Mouse (Mus musculus): Measurements from ENCODE around the gene Zfp771. TPM values are rescaled to one million over a fixed set of nuclear protein-coding genes. Genes with fewer than 3 reads are reported as not detected.

Gene Zfp771
- polyA plus RNA-seq, 1 experiment from 2014 or later = 15.0 TPM

DNA sequence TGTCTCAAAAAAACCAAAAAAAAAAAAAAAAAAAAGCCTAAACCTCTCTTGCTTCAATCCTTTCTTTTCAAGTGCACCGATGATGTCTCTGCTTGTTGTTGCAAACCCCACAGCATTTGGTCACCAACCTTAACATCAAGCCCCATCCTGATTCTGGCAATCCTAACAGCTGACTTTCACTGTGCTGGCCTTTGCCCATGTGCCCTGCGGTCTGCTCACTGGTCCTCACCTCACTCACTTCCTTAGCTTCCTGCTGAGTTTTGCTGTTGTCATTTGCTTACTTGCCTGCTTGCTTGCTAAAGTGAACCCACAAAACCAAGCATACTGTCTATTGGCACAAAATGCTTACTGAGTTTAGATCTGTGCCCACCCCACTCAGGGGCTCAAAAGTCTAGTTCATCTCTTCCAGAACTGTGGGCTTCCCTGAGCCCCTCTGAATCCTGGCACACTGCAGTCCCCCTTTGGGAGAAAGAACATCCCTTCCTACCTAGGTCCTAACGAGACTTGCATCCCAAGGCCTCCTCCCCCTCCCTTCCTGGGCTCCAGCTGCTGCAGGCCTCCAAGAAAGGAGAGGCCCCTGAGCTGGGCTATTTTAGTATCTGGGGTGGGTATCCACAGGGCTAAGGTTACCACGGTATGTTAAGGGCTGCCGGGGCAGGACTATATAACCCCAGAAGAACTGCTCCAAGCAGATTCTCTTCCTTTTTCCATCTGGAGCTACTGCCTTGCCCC, 32.9 kb upstream of the Zfp771 start:
- peak overlapping the region; percentile 41; the same call in 1 of the 2 replicates for H3K27ac ChIP-seq (replicated peaks)
- H3K4me1 ChIP-seq (replicated peaks) = peaks cover 70% of the 10 kb centered on the region
- no peak overlapping the region for H3K4me2 ChIP-seq
- H3K9me3 ChIP-seq (replicated peaks) = no peaks in the 10 kb centered on the region
- no peak overlapping the region for H3K4me3 ChIP-seq (replicated peaks)
- no peaks in the 10 kb centered on the region for H3K27me3 ChIP-seq
- WGBS (ENCODE audit: insufficient replicate concordance) = 62% methylated on average over 5 of the region's 5 CpGs
- ATAC-seq (ENCODE audit: insufficient read depth) = no peak
- no peaks in the 10 kb centered on the region for H3K36me3 ChIP-seq (replicated peaks)
- 0 out of 2 replicates have a peak overlapping the region, but pooled peaks have one; percentile 3 for H3K9ac ChIP-seq

DNA sequence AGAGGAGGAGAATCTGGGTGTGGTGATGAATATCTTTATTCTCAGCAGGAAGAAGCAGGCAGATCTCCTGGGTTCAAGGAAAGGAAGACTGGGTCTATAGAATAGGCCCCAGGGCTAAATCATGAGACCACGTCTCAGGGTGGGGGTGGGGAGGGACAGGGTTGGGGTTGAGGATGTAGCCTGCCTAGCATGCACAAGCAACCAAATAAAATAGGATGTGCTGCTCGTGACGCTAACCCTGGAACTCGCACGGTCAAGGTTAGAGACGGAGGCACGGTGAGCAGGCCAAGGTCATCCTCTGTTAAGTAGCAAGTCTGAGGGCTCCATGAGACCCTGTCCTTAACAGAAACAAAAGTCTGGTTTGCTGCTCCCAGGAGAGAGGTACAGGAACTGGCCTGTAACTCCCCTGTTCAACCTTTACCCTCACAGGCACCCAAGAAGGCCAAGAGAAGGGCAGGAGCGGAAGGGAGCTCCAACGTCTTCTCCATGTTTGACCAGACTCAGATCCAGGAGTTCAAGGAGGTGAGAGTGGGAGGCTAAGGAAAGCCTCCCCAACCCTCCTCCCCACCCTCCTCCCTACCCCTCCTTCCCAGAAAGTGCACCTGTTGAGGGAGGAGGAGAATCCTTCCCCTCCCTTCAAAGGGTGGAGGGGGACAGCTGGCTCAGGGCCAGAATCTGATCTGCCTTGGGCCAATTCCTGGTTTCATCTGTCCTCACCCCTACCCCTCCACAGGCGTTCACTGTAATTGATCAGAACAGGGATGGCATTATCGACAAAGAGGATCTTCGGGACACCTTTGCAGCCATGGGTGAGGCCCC, 31.4 kb upstream of the Zfp771 start:
- Histone ChIP-seq H3K4me1 (replicated peaks) (peaks cover 72% of the 10 kb centered on the region), H3K27me3 (no peaks in the 10 kb centered on the region), H3K4me2 (no peak overlapping the region), H3K27ac (replicated peaks) (no peak overlapping the region), H3K36me3 (replicated peaks) (no peaks in the 10 kb centered on the region), H3K4me3 (replicated peaks) (no peak overlapping the region), H3K9me3 (replicated peaks) (no peaks in the 10 kb centered on the region), H3K9ac (no peak overlapping the region)
- 81% methylated on average over 12 of the region's 12 CpGs for WGBS (ENCODE audit: insufficient replicate concordance)
- ATAC-seq (ENCODE audit: insufficient read depth) = no peak

DNA sequence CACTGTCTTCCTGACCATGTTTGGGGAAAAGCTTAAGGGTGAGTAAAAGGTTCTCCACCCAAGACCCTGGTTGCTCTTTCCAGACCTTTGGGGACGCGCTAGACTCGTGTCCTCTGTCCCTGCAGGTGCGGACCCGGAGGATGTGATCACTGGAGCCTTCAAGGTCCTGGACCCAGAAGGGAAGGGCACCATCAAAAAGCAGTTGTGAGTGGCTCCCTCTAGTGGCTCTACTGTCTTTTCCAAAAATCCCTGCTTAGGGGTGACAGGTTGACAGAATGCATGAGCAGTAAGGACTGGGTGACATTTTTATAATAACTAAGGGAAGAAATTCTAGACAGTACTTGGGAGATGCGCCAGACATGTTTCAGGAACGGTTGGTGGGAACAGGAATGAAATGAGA, 30.6 kb upstream of the Zfp771 start:
- no peak overlapping the region for H3K4me3 ChIP-seq (replicated peaks)
- H3K36me3 ChIP-seq (replicated peaks) = no peaks in the 10 kb centered on the region
- H3K27me3 ChIP-seq = no peaks in the 10 kb centered on the region
- peaks cover 80% of the 10 kb centered on the region for H3K4me1 ChIP-seq (replicated peaks)
- no peak overlapping the region for H3K4me2 ChIP-seq
- 28% methylated on average over 7 of the region's 7 CpGs for WGBS (ENCODE audit: insufficient replicate concordance)
- no peak overlapping the region for H3K27ac ChIP-seq (replicated peaks)
- no peak overlapping the region for H3K9ac ChIP-seq
- no peak for ATAC-seq (ENCODE audit: insufficient read depth)
- no peaks in the 10 kb centered on the region for H3K9me3 ChIP-seq (replicated peaks)

- H3K36me3 ChIP-seq (replicated peaks) = no peaks in the 10 kb centered on the region
- no peak overlapping the region for H3K27ac ChIP-seq (replicated peaks)
- H3K4me3 ChIP-seq (replicated peaks) = no peak overlapping the region
- no peaks in the 10 kb centered on the region for H3K9me3 ChIP-seq (replicated peaks)
- H3K9ac ChIP-seq = no peak overlapping the region
- H3K27me3 ChIP-seq = no peaks in the 10 kb centered on the region
- ATAC-seq (ENCODE audit: insufficient read depth) = no peak
- H3K4me2 ChIP-seq = no peak overlapping the region
- peaks cover 84% of the 10 kb centered on the region for H3K4me1 ChIP-seq (replicated peaks)
- WGBS (ENCODE audit: insufficient replicate concordance) = 67% methylated on average over 12 of the region's 12 CpGs
These were observed 30.1 kb upstream of the Zfp771 start for GRCm38 (mm10) chr7:127213930-127214329.

DNA sequence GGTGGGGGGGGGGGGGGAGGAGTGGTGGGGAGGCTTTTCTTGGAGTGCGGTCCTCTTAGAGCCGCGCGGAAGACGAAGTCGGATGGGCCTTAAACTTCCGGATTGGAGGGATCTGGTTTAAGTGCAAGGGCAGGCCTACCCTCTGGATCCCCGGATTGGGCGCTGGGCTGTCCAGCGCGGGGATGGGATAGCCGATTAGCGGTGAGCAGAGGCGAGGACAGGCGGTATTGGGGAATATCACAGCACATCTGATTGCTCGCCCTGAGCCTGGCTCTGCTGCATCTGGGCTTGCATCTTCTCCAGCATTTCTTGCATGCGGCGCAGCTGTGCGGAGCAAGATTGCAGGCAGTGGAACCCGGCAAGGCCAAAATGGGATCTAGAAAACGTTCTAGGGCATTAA, 29.6 kb upstream of the Zfp771 start:
- Histone ChIP-seq H3K4me1 (replicated peaks) (peaks cover 84% of the 10 kb centered on the region), H3K4me2 (peak overlapping the region; percentile 60), H3K27me3 (no peaks in the 10 kb centered on the region), H3K36me3 (replicated peaks) (no peaks in the 10 kb centered on the region), H3K9me3 (replicated peaks) (no peaks in the 10 kb centered on the region), H3K27ac (replicated peaks) (no peak overlapping the region; the same call in 1 of the 2 replicates), H3K4me3 (replicated peaks) (no peak overlapping the region), H3K9ac (no peak overlapping the region)
- 73% methylated on average over 21 of the region's 21 CpGs for WGBS (ENCODE audit: insufficient replicate concordance)
- no peak for ATAC-seq (ENCODE audit: insufficient read depth)

- H3K36me3 ChIP-seq (replicated peaks) = no peaks in the 10 kb centered on the region
- H3K27me3 ChIP-seq = no peaks in the 10 kb centered on the region
These were observed 28.8 kb upstream of the Zfp771 start for GRCm38 (mm10) chr7:127214981-127215871.

DNA sequence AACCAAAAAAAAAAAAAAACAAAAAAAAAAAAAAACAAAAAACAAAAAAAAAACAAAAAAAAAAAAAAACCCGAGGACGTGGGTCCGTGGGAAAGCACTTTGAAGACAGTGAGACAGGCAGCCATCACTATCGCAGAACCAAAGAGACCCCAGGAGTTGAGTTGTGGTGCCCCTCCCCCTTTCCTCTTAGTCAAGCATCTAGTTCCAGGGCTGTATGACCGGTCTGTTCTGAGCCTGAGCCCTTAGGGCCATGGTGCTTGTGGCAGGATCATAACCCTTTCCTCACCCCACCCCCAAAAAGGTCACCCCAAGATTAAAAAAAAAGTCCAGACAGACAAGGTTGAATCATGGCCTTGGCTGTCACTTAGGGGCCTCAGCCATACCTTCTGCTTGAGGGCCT, 27.8 kb upstream of the Zfp771 start:
- 73% methylated on average over 5 of the region's 5 CpGs for WGBS (ENCODE audit: insufficient replicate concordance)
- H3K4me2 ChIP-seq = no peak overlapping the region
- no peak overlapping the region for H3K9ac ChIP-seq
- no peak overlapping the region for H3K4me3 ChIP-seq (replicated peaks)
- H3K4me1 ChIP-seq (replicated peaks) = peaks cover 79% of the 10 kb centered on the region
- H3K27me3 ChIP-seq = no peaks in the 10 kb centered on the region
- peak overlapping the region; percentile 86; the same call in 1 of the 2 replicates for H3K27ac ChIP-seq (replicated peaks)
- H3K36me3 ChIP-seq (replicated peaks) = no peaks in the 10 kb centered on the region
- ATAC-seq (ENCODE audit: insufficient read depth) = no peak
- no peaks in the 10 kb centered on the region for H3K9me3 ChIP-seq (replicated peaks)

More at GRCm38 (mm10) chr7:127214981-127215871, 28.8 kb upstream of the Zfp771 start:
- H3K4me3 ChIP-seq (replicated peaks) = peak overlapping the region; percentile 35
- ATAC-seq (ENCODE audit: insufficient read depth) = peak; percentile 38; the same call in 1 of the 2 replicates
- H3K9ac ChIP-seq = 0 out of 2 replicates have a peak overlapping the region, but pooled peaks have one; percentile 26
- H3K4me2 ChIP-seq = peak overlapping the region; percentile 60
- WGBS (ENCODE audit: insufficient replicate concordance) = 30% methylated on average over 33 of the region's 33 CpGs
- H3K9me3 ChIP-seq (replicated peaks) = no peaks in the 10 kb centered on the region
- H3K4me1 ChIP-seq (replicated peaks) = peaks cover 84% of the 10 kb centered on the region
- H3K27ac ChIP-seq (replicated peaks) = no peak overlapping the region; the same call in 1 of the 2 replicates

DNA sequence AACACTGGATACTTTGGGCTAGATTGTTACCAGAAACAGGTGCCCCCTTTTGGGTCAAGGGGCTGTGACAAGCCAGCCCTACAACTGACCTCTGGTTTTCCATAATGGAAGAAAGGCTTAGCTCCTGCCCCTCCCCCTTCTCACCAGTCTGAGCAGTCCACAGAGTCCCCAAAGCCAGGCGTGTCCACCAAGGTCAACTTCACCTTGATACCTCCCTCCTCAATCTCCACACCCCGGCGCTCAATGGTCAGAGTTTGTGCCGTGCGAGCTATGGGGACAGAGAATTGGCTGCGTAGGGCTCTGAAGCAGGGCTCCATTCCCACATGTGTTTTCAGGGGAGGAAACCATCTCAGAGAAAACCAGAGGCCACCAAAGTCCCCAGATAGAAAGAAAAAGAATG, 26.6 kb upstream of the Zfp771 start:
- H3K36me3 ChIP-seq (replicated peaks) = 0 out of 2 replicates have a peak, but pooled peaks cover 2% of the 10 kb centered on the region
- WGBS (ENCODE audit: insufficient replicate concordance) = 51% methylated on average over 6 of the region's 6 CpGs
- peak overlapping the region; percentile 26 for H3K4me3 ChIP-seq (replicated peaks)
- H3K4me1 ChIP-seq (replicated peaks) = peaks cover 81% of the 10 kb centered on the region
- ATAC-seq (ENCODE audit: insufficient read depth) = no peak
- peak overlapping the region; percentile 86 for H3K27ac ChIP-seq (replicated peaks)
- H3K9ac ChIP-seq = peak overlapping the region; percentile 46
- no peaks in the 10 kb centered on the region for H3K9me3 ChIP-seq (replicated peaks)
- H3K4me2 ChIP-seq = peak overlapping the region; percentile 55
- no peaks in the 10 kb centered on the region for H3K27me3 ChIP-seq

- Histone ChIP-seq H3K27me3 (no peaks in the 10 kb centered on the region), H3K4me1 (replicated peaks) (peaks cover 81% of the 10 kb centered on the region), H3K27ac (replicated peaks) (peak overlapping the region; percentile 86), H3K9ac (peak overlapping the region; percentile 46), H3K36me3 (replicated peaks) (0 out of 2 replicates have a peak, but pooled peaks cover 2% of the 10 kb centered on the region), H3K4me2 (peak overlapping the region; percentile 55), H3K4me3 (replicated peaks) (peak overlapping the region; percentile 26), H3K9me3 (replicated peaks) (no peaks in the 10 kb centered on the region)
- ATAC-seq (ENCODE audit: insufficient read depth) = peak; percentile 10
- WGBS (ENCODE audit: insufficient replicate concordance) = 27% methylated on average over 10 of the region's 10 CpGs
These were observed 26.0 kb upstream of the Zfp771 start for GRCm38 (mm10) chr7:127217901-127218642.

DNA sequence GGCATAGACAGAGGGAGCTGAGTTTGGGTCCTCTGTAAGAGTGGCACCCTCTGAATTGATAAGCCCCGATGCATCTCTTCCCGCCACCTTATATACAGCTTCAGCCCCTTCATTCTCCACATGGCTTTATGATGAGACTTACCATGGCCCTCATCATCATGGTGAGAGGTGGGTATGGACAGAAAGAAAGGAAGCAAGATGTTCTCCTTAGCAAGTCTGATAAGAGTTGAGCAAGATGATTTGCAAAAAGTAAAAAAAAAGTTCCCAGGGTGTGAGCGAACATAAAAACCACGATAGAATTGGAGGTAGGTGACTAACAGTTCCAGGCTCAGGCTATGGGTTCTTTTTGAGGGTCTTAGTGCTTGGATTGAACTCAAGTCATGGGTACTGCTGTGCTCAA, 25.4 kb upstream of the Zfp771 start:
- peak overlapping the region; percentile 46 for H3K9ac ChIP-seq
- 17% methylated on average over 4 of the region's 4 CpGs for WGBS (ENCODE audit: insufficient replicate concordance)
- H3K4me2 ChIP-seq = peak overlapping the region; percentile 55
- H3K9me3 ChIP-seq (replicated peaks) = no peaks in the 10 kb centered on the region
- peaks cover 83% of the 10 kb centered on the region for H3K4me1 ChIP-seq (replicated peaks)
- peak; percentile 25 for ATAC-seq (ENCODE audit: insufficient read depth)
- H3K27ac ChIP-seq (replicated peaks) = peak overlapping the region; percentile 86
- no peaks in the 10 kb centered on the region for H3K27me3 ChIP-seq
- peak overlapping the region; percentile 26 for H3K4me3 ChIP-seq (replicated peaks)
- 0 out of 2 replicates have a peak, but pooled peaks cover 2% of the 10 kb centered on the region for H3K36me3 ChIP-seq (replicated peaks)

Data from liver, embryonic 15.5 days (tissue).